Mouse (Mus musculus): ENCODE data around the gene Ccl6. TPM values are rescaled to one million over a fixed set of nuclear protein-coding genes. Genes with fewer than 3 reads are reported as not detected.

Gene Ccl6
- total RNA-seq, 2 experiments from 2014 or later = 1.2 to 1.5 TPM

GRCm38 (mm10) chr11:83598207-83598837 is 5.4 kb upstream of the Ccl6 start:
- no peak for DNase-seq (ENCODE audit: low spot score in 2 of 2)

GRCm38 (mm10) chr11:83597796-83598195 is 4.9 kb upstream of the Ccl6 start:
- DNase-seq (ENCODE audit: low spot score in 2 of 2) = no peak

- no peak for DNase-seq (ENCODE audit: low spot score in 2 of 2)
Measured at GRCm38 (mm10) chr11:83595669-83596455, 3.0 kb upstream of the Ccl6 start.

- DNase-seq (ENCODE audit: low spot score in 2 of 2) = no peak
Measured at GRCm38 (mm10) chr11:83593453-83593852, 566 bp upstream of the Ccl6 start.

GRCm38 (mm10) chr11:83584232-83584631 is 8.7 kb downstream of the Ccl6 start:
- no peak for DNase-seq (ENCODE audit: low spot score in 2 of 2)

- DNase-seq (ENCODE audit: low spot score in 2 of 2) = no peak
Measured at GRCm38 (mm10) chr11:83583450-83583754, 9.5 kb downstream of the Ccl6 start.

GRCm38 (mm10) chr11:83582626-83583449 is 10.0 kb downstream of the Ccl6 start:
- no peak for DNase-seq (ENCODE audit: low spot score in 2 of 2)

GRCm38 (mm10) chr11:83581626-83582610 is 11.0 kb downstream of the Ccl6 start:
- no peak for DNase-seq (ENCODE audit: low spot score in 2 of 2)

- no peak for DNase-seq (ENCODE audit: low spot score in 2 of 2)
Measured at GRCm38 (mm10) chr11:83580699-83581232, 12.1 kb downstream of the Ccl6 start.

- DNase-seq (ENCODE audit: low spot score in 2 of 2) = no peak
Measured at GRCm38 (mm10) chr11:83578999-83579398, 13.9 kb downstream of the Ccl6 start.

- no peak for DNase-seq (ENCODE audit: low spot score in 2 of 2)
Measured at GRCm38 (mm10) chr11:83578186-83578760, 14.6 kb downstream of the Ccl6 start, which contains the start of gene Ccl9. Gene Ccl9 (minus strand): TSS chr11:83578636.

- DNase-seq (ENCODE audit: low spot score in 2 of 2) = no peak
Measured at GRCm38 (mm10) chr11:83576927-83577555, 15.8 kb downstream of the Ccl6 start.

GRCm38 (mm10) chr11:83572834-83573233 is 20.1 kb downstream of the Ccl6 start:
- DNase-seq (ENCODE audit: low spot score in 2 of 2) = no peak

GRCm38 (mm10) chr11:83572223-83572622 is 20.7 kb downstream of the Ccl6 start:
- peak in 1 of 2 experiments; percentile 33 for DNase-seq (ENCODE audit: low spot score in 2 of 2)

- DNase-seq (ENCODE audit: low spot score in 2 of 2) = no peak
Measured at GRCm38 (mm10) chr11:83570189-83570588, 22.7 kb downstream of the Ccl6 start.

- DNase-seq (ENCODE audit: low spot score in 2 of 2) = no peak
Measured at GRCm38 (mm10) chr11:83569249-83569648, 23.6 kb downstream of the Ccl6 start.

- DNase-seq (ENCODE audit: low spot score in 2 of 2) = no peak
Measured at GRCm38 (mm10) chr11:83568786-83569185, 24.1 kb downstream of the Ccl6 start.

GRCm38 (mm10) chr11:83568061-83568460 is 24.8 kb downstream of the Ccl6 start:
- DNase-seq (ENCODE audit: low spot score in 2 of 2) = no peak

GRCm38 (mm10) chr11:83567311-83567710 is 25.6 kb downstream of the Ccl6 start:
- no peak for DNase-seq (ENCODE audit: low spot score in 2 of 2)

- no peak for DNase-seq (ENCODE audit: low spot score in 2 of 2)
Measured at GRCm38 (mm10) chr11:83566617-83567016, 26.3 kb downstream of the Ccl6 start.
